Mouse (Mus musculus): ENCODE measurements at regions not wholly inside any gene's neighbourhood (a gene's known extent, or its start where the extent isn't known, plus 50 kb on each side); places are given as distances from the start of the nearest gene placed in this dataset.
A peak's percentile ranks its signal among the peaks of the same experiment; 100 is the strongest.
"Not testable (repeated sequence)": the region's sequence is repeated elsewhere in the genome, so short reads cannot be mapped to it uniquely, and the experiment has no call there.

DNA sequence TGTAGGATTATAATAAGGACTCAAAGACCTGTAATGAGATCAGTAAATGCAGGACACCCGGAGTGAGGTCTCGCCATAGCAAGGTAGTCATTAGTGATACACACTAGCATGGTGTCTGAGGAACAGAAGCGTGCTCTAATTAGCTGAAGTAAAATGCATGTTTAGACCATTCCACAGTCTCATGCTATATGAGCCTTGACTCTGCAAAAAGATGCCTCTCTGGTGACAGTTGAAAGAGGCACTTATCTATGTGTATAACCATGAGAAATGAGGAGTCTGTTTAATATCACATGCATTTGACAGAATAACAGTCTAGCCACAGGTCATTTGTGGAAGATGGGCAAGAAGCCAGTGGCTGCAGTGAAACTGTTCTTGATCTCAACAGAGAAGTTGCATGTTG is 232.1 kb upstream of the Pex5l start:
- intact Hi-C loops (cut with DNase I), result no loop called here
- H3K4me3 ChIP-seq, result no peak overlapping the region
- DNase-seq (ENCODE audit: extremely low spot score in 1 of 2, low spot score in 2 of 2), result no peak
- no peak overlapping the region for H3K27ac ChIP-seq
- TF ChIP-seq CTCF (IDR thresholded peaks at IDR 0.05), result no peak

DNA sequence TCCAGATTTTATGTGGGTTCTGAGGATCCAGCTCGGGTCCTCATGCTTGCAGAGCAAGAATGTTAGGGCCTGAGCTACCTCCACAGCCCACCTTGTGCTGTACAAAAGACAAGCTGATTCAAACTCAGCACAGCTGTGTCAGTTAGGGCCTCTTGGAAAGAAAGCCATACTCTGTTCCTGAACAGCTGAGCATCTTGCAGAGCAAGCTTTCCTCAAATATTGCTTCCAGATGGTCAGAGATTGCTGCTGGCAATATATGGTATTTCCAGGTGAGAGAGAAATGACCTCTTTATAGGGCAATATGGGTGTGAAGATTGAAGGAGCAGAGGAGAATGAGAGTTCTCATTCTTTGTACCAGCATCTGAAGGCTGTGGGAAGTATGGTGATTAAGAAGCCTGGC is 229.8 kb upstream of the Pex5l start:
- no peak for DNase-seq (ENCODE audit: extremely low spot score in 1 of 2, low spot score in 2 of 2)
- H3K27ac ChIP-seq, result no peak overlapping the region
- TF ChIP-seq CTCF (IDR thresholded peaks at IDR 0.05), result no peak
- intact Hi-C loops (cut with DNase I), result no loop called here
- H3K4me3 ChIP-seq, result no peak overlapping the region

DNA sequence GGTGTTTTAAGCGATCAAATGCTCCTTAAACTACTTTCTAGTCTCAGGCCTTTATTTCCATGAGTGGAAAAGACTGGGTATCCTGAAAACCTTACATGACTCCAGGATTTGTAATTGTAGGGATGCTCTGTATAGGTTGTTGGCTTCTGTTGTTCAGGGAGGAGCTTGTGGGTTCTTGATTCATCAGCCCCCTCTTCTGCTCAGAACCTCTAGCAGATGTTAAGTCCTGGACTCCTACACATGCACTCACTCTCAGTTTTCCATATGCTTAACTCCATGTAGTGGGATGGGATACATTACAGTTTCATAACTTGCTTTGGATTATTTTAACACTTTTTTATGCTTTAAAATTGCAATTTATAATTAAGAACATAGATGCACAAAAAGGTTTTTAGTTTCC is 220.5 kb upstream of the Pex5l start:
- H3K27ac ChIP-seq, result peak overlapping the region; percentile 75
- intact Hi-C loops (cut with DNase I), result loop anchor here (10.0 kb wide), 1 partner anchor 219 kb away; the partner anchor contains the start of gene Pex5l
- no peak for DNase-seq (ENCODE audit: extremely low spot score in 1 of 2, low spot score in 2 of 2)
- H3K4me3 ChIP-seq, result no peak overlapping the region
- no peak for TF ChIP-seq CTCF (IDR thresholded peaks at IDR 0.05)

DNA sequence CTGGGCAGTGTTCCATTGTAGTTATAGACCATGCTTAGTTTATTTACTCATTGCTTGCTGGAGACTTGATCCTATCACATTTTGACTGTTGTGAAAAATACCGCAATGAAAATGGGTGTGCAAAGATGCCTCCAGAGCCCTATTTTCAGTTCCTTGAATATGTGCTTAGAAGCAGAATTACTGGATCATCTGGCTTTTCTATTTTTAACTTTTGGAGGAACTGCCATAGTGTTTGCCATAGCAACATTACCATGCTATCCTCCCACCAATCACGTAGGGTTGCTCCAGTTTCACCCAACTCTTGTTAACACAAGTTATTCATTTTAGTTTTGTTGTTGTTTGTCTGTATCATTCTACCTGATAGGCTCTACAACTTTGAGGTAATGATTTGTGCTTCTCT is 217.0 kb upstream of the Pex5l start:
- no peak for TF ChIP-seq CTCF (IDR thresholded peaks at IDR 0.05)
- H3K4me3 ChIP-seq, result no peak overlapping the region
- intact Hi-C loops (cut with DNase I), result loop anchor here (10.0 kb wide), 1 partner anchor 215 kb away; the partner anchor contains the start of gene Pex5l
- peak overlapping the region; percentile 24; the same call in 1 of the 2 replicates for H3K27ac ChIP-seq
- DNase-seq (ENCODE audit: extremely low spot score in 1 of 2, low spot score in 2 of 2), result no peak

DNA sequence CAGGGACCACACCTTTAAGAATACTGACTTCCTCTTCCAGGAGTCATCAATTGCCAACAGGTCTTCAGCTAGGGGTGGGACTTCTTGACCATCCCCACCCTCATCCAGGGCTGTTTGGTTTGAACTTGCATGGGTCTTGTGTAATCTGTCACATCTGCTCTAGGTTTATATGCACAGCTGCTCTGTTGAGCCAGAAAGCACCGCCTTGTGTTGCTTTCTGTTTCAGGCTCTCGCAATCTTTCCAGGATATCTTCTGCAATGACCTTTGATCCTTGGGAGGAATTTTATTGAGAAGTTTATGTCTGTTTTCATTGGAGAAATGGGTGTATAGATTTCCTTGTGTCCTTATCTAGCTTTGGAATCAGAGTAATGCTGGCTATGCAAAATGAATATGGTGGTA is 210.8 kb upstream of the Pex5l start:
- no peak overlapping the region for H3K4me3 ChIP-seq
- intact Hi-C loops (cut with DNase I), result no loop called here
- no peak for TF ChIP-seq CTCF (IDR thresholded peaks at IDR 0.05)
- DNase-seq (ENCODE audit: extremely low spot score in 1 of 2, low spot score in 2 of 2), result no peak
- no peak overlapping the region for H3K27ac ChIP-seq

DNA sequence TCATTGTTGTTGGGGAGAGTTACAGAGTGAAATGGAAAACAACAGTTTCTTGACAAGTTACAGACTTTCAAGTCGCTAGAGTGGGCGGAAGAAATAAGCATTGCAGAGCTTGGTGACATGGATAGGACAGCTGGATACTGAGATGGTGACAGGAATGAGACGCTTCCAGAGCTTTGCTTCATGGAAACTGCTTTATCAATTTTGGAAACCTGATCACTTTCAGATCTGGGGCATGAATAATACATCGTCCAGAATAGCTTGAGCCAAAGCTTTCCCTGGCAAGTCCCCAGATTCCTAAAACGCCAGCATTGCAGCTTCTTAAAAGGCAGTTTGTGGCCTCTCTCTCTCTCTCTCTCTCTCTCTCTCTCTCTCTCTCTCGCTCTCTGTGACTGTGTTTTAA is 207.9 kb upstream of the Pex5l start:
- intact Hi-C loops (cut with DNase I), result no loop called here
- DNase-seq (ENCODE audit: extremely low spot score in 1 of 2, low spot score in 2 of 2), result no peak
- TF ChIP-seq CTCF (IDR thresholded peaks at IDR 0.05), result no peak
- peak overlapping the region; percentile 53 for H3K27ac ChIP-seq
- no peak overlapping the region for H3K4me3 ChIP-seq

DNA sequence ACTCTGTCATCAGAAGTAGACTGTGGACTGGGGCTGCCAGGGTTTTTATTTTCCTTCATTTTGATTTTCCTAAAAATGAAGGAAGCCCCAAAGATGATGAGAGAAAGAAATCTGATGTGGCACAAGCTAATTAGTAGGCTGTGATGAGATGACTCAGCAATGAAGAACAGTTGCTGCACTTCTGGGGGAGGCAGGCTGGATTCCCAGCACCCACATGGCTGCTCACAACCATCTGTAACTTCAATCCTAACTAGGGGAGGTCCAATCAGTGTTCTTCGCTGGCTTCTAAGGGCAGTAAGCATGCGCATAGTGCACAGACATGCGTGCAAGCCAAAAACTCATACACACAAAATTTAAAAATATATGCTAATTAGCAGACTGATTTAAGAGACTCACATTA is 191.0 kb upstream of the Pex5l start:
- Histone ChIP-seq H3K27ac (no peak overlapping the region; the same call in 1 of the 2 replicates), H3K4me3 (no peak overlapping the region)
- no peak for TF ChIP-seq CTCF (IDR thresholded peaks at IDR 0.05)
- intact Hi-C loops (cut with DNase I), result loop anchor here (2.0 kb wide), 1 partner anchor 55 kb away; no protein-coding TSS in a partner anchor
- DNase-seq (ENCODE audit: extremely low spot score in 1 of 2, low spot score in 2 of 2), result peak; percentile 20 to 34

DNA sequence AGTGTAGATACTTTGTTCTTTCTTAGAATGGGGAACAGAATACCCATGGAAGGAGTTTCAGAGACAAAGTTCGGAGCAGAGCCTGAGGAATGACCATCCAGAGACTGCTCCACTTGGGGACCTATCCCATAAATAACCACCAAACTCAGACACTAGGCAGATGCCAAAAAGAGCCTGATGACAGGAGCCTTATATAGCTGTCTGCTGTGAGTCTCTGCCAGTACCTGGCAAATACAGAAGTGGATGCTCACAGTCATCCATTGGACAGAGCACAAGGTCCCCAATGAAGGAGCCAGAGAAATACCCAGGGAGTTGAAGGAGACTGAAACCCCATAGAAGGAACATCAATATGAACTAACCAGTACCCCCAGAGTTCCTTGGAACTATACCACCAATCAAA is 174.6 kb upstream of the Pex5l start:
- intact Hi-C loops (cut with DNase I); H3K4me3 ChIP-seq; H3K27ac ChIP-seq; DNase-seq (ENCODE audit: extremely low spot score in 1 of 2, low spot score in 2 of 2): not testable (repeated sequence)

DNA sequence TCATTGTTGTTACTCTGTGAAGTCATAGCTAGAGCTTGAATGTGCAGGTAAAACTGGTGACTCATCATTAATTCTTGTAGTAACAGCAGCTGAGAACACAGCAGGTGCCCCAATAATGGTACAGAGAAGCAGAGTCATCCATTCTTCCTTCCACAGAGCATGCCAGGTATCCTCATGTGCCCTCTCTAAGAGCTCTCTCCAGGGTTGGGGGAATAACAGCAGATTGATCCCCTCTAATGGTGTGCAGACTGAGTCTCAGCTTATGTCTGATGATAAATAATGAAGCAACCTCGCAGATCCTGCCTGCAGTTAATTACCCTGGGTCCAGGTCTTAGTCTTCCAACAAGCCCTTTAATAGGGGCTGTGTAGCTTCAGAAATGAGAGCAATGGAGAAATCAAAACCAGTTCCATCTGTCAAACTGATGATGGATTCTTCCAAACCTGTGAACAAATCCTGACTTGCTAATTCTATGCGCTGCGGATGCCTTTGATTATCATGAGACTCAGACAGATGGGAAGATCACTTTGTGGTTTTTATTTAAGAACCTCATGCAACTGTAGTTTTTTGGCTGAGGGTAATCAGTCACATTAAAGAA is 169.3 kb upstream of the Pex5l start:
- intact Hi-C loops (cut with DNase I), result no loop called here
- Histone ChIP-seq H3K4me3 (no peak overlapping the region), H3K27ac (0 out of 2 replicates have a peak overlapping the region, but pooled peaks have one; percentile 19)
- no peak for TF ChIP-seq CTCF (IDR thresholded peaks at IDR 0.05)
- no peak for DNase-seq (ENCODE audit: extremely low spot score in 1 of 2, low spot score in 2 of 2)

DNA sequence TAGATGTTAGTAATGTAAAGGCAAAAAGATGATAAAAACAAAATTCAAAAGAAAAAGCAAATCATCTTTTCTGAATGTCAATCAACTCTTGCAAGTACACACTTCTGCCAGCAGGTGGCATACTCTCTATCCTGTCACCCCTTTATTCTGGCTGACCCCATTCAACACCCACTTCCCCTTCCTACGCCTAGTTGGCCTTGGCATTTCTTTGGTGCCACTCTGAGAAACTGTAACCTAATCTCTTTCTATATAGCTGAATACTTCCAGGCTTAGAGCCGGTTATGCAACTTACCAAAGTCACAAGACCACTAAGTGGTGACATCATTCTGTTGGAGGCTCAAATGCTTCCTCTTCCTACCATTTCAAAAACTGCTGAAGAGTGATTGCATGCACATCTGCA is 165.2 kb upstream of the Pex5l start:
- no peak overlapping the region for H3K27ac ChIP-seq
- no peak overlapping the region for H3K4me3 ChIP-seq
- intact Hi-C loops (cut with DNase I), result loop anchor here (2.0 to 10.0 kb wide), 6 partner anchors 25 to 484 kb away; no protein-coding TSS in a partner anchor
- TF ChIP-seq CTCF (IDR thresholded peaks at IDR 0.05), result peak; percentile 71
- peak in 1 of 2 experiments; percentile 15 for DNase-seq (ENCODE audit: extremely low spot score in 1 of 2, low spot score in 2 of 2)

DNA sequence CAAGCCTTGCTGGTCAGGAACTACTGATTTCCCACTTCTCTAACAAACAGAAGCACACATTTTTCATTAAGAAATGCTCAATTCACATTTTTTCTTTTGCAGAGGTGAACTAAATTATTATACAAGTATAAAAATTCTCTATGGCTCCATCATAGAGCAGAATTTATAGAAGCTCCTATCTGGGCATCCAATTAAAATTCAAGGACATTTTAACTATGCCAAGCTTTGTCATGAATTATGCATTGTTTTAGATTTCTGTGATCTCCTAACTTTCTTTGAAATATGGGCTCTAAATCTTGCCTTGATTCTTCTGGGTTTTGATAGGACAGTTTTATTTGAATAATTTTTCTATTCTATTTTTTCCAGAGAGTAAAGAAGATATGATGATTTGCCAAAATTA is 163.1 kb upstream of the Pex5l start:
- no peak for TF ChIP-seq CTCF (IDR thresholded peaks at IDR 0.05)
- no peak for DNase-seq (ENCODE audit: extremely low spot score in 1 of 2, low spot score in 2 of 2)
- Histone ChIP-seq H3K4me3 (no peak overlapping the region), H3K27ac (peak overlapping the region; percentile 71)
- intact Hi-C loops (cut with DNase I), result loop anchor here (1.0 to 10.0 kb wide), 8 partner anchors 93 to 486 kb away; no protein-coding TSS in a partner anchor

DNA sequence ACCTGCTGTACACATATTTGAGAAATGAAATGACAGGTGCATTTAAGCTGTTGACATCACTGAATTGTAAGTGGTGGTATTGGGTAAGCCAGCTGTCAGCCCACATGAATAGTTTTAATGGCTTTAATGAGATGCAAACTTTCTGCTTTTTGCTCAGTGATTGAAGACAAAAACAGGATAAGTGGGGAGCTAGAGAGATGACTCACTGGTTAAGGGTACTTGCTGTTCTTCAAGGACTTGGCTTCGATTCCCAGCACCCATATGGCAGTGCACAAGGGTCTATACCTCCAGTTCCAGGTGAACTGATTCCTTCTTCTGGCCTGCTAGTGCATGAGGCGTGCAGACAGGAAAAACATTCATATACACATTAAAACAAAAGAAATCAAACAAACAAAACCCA is 162.7 kb upstream of the Pex5l start:
- peak in 1 of 2 experiments; percentile 13 for DNase-seq (ENCODE audit: extremely low spot score in 1 of 2, low spot score in 2 of 2)
- intact Hi-C loops (cut with DNase I), result loop anchor here (1.0 to 10.0 kb wide), 8 partner anchors 93 to 487 kb away; no protein-coding TSS in a partner anchor
- H3K27ac ChIP-seq, result peak overlapping the region; percentile 71
- TF ChIP-seq CTCF (IDR thresholded peaks at IDR 0.05), result no peak
- H3K4me3 ChIP-seq, result no peak overlapping the region

DNA sequence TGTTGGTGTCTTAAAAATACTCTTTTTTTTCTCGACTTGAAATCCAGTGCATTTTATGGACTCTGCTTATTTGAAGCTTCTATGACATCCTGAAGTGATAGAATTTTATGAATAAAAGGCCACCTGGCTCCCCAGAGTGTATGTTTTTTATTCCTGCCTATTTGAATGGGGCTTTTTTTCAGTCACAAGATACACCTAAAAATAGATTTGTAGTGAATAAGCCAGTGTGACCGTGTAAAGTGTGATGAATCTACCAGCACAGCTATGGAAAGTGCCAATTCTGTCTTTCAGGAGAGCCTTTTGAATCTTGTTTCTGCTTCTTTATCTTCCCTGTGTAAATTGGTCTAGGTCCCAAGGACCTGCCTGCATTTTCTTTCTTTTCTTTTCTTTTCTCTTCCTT is 119.8 kb upstream of the Pex5l start:
- Histone ChIP-seq H3K4me3 (no peak overlapping the region), H3K27ac (no peak overlapping the region)
- intact Hi-C loops (cut with DNase I), result no loop called here
- no peak for DNase-seq (ENCODE audit: extremely low spot score in 1 of 2, low spot score in 2 of 2)
- TF ChIP-seq CTCF (IDR thresholded peaks at IDR 0.05), result no peak
